Mouse (Mus musculus) thymus, adult 2 months (tissue): ENCODE results near the gene Ppp1r26.

Source experiments
- CTCF ChIP-seq: fragments of 200-500 bp; IDR thresholded peaks from 2 replicates; pipeline ENCODE4 v1.5.1; 2012; ENCODE audit warnings: mild to moderate bottlenecking, control low read depth, low read length, moderate library complexity, borderline replicate concordance; ENCODE audit not compliant: control insufficient read depth, poor library complexity, insufficient read depth; ENCODE audit errors: extremely low read depth
- POLR2A ChIP-seq: fragments of 200-500 bp; IDR thresholded peaks from 2 replicates; pipeline ENCODE4 v1.6.1; 2012; ENCODE audit warnings: mild to moderate bottlenecking, low read length, control low read depth, moderate library complexity; ENCODE audit not compliant: control insufficient read depth, poor library complexity, insufficient read depth; ENCODE audit errors: extremely low read depth

DNA sequence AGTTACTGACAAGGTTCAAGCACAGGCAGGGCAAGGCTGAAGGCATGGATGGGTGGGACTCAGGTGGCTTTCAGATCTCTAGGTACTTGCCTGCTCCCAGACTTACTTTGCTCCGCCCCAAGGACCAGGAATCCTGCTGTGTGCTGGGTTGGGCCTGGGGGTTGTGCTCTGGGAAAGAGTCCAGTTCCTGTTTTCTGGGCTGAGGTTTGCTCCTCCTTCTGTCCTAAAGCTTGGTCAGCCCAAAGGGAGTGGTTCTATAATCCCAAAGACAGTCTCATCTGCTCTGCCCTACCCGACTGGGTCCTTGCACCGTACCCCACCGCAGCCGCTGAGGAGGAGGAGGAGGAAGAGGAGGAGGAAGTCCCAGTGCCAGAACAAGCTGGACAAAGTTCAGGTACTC lies 50.1 kb downstream of the Ppp1r26 start, which contains the start of gene Gbgt1:
- TF ChIP-seq CTCF (no peak), POLR2A (no peak)
